Mouse (Mus musculus) cerebellum, adult 11-12 months (tissue): ENCODE results near the gene Slc29a3.
A peak's percentile ranks its signal among the peaks of the same experiment; 100 is the strongest.

Experiments used
- DNase-seq: peaks from one replicate; pipeline ENCODE4 v3.0.0; 2022

Slc29a3 gene

GRCm38 (mm10) chr10:60752040-60753020 lies at the start of gene Slc29a3:
Slc29a3 (minus strand) TSS chr10:60752794.
- DNase-seq: peak; percentile 89

DNA sequence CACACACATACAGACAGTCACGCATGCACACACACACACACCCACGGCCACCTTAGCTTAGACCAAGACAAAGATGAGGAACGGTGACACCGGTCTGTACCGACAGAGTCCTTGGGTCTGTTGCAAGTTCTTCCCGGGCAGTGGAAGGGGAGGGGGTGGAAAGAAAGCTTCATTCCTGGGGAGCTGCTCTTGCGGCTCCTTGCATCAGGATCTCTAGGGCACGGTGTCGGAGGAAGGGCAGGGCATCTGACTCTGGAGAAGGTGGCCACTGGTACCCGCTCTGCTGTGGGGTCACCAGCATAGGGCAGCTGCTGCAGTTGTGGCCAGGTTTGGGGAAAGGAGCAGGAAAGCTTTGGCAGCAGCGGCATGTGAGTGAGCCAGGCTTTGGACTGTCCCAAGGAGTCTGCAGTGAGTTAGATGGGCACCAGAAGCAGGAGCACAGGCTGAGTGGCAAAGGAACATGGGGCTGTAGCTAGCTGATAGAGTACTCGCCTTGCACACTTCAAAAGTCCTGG lies 49.4 kb upstream of the Slc29a3 start:
- no peak for DNase-seq

GRCm38 (mm10) chr10:60801168-60801897 lies 48.7 kb upstream of the Slc29a3 start:
- DNase-seq: no peak

GRCm38 (mm10) chr10:60800295-60801167 lies 47.9 kb upstream of the Slc29a3 start:
- no peak for DNase-seq

DNA sequence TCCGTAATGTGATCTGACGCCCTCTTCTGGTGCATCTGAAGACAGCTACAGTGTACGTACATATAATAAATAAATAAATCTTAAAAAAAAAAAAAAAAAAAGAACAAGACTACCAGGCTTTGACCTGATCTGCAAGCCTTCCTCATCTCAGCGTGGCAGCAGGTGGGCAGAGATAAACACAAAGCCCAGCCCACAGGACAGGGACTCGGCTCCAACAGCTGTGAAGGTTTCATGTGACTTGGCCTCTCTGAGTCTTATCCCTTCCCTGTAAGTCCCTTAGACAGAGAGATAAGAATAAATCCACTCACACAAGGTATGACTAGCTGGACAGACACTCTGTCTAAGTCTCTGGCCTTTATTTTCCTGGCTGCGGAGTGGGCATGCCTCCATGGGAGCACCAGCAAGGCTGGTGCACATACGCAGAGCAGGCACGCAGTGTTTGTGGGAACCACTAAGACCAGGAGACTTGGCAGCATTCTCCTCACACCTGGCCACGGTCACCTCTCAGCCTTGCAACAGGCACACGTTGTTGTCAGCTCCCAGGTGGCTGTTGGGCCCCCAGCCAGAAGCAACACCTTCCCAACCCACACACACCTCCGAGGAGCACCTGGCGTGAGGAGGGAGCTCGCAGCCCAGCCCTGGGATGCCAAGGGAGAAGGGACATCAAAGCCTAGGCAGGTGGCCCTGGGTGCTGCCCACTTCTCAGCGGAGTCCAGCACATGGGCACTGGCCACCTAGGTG lies 45.3 kb upstream of the Slc29a3 start:
- DNase-seq: peak; percentile 68

DNA sequence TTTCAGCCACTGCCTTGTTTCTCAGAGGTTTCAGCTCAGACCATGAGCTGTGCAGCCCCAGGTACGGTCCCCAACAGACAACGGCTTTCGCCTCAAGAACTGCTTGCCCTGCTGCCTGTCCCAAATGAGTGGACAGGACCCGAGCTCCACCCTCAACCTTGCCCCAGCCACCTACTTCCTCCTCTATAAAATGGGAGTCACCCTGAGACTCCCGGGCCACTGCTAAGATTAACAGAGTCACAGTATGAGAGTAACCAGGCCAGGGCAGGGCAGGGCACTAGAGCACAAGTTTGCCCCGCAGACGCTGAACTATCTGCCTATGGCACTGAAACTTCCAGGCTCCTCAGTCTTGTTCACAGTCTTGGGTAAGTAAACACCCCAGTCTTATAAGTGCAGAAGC lies 43.9 kb upstream of the Slc29a3 start:
- DNase-seq: no peak

GRCm38 (mm10) chr10:60796028-60796427 lies 43.4 kb upstream of the Slc29a3 start:
- DNase-seq: peak; percentile 15

DNA sequence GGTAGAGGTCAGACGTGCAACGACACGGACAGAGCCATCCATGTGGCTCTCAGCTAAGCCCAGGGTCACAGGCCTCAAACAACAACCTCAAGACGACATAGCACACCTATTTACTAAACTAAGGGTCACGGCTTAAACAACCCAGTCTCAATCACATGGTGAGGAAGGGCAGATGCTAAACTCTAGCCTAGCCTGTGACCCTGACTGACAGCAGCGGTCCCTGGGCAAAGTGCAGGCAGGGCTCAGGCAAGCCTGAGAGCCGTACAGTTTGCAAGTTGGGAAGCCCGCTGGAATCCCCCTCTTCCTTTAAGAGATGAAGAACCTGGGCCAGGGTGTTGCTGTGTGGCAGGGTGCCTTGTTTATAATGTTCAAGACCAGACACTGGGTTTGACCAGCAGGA lies 42.2 kb upstream of the Slc29a3 start:
- no peak for DNase-seq

DNA sequence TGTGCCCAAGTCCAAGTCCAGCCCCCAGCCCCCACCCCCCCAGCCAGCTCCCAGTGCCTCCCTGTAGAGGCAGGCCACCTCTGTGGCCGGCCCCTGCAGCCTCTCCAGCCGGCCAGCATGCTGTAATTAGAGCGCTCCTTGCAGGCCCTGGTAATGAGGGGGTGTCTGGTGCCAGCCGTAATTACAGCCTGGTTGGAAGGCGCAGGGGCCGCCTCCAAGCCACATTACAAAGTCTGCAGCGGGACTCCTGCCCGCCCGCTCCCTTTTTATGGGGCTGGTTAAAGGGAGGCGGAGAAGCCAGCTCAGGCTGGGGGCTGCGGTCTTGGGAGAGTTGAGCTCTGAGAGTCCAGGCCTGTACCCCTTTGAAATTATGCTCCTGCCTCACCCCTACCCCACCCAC lies 41.8 kb upstream of the Slc29a3 start:
- no peak for DNase-seq

- no peak for DNase-seq
These were observed 40.2 kb upstream of the Slc29a3 start for GRCm38 (mm10) chr10:60792841-60793240.

GRCm38 (mm10) chr10:60792365-60792764 lies 39.8 kb upstream of the Slc29a3 start:
- no peak for DNase-seq

GRCm38 (mm10) chr10:60790912-60791311 lies 38.3 kb upstream of the Slc29a3 start:
- peak; percentile 37 for DNase-seq

- DNase-seq: no peak
These were observed 34.9 kb upstream of the Slc29a3 start for GRCm38 (mm10) chr10:60787303-60788074.

DNA sequence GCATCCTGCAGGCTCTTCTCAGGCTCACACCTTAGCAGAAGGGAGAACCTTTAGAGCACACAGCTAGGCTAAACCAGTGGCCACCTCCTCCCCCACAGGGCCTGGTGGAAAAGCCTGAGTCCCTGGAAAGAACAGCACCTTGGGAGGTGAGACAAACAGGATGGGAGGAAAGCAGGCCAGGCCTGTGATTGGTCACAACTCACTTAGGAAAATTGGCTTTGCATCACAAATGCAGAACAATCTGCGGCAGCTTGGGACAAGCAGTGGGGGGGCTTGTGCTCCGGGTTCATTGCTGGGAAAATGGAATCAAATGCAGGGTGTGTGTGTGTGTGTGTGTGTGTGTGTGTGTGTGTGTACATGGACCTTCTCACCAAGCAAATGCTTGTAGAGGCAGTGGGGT lies 31.0 kb upstream of the Slc29a3 start:
- peak; percentile 77 for DNase-seq

GRCm38 (mm10) chr10:60779628-60780027 lies 27.0 kb upstream of the Slc29a3 start:
- DNase-seq: peak; percentile 77

- DNase-seq: no peak
These were observed 25.9 kb upstream of the Slc29a3 start for GRCm38 (mm10) chr10:60778542-60778941.

- DNase-seq: no peak
These were observed 22.9 kb upstream of the Slc29a3 start for GRCm38 (mm10) chr10:60775473-60775872.

DNA sequence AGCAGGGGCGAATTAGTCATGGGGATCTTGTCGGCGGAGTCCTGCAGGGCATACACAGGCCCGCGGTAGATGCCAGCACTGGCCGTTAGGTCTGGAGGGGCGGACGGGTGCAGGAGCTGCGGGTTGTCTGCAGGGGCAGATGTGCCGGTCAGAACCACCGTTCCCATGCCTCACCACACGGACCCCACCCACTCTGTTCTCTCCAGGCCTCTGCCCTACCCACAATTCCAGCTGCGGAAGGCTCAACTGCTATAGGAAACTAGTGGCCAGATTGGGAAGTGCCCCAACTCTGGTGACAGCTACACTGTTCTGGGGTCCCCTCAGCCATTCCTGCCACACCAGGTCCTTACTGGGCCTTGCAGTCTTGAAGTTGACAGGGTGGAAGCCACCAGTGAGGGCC lies 22.0 kb upstream of the Slc29a3 start:
- no peak for DNase-seq

DNA sequence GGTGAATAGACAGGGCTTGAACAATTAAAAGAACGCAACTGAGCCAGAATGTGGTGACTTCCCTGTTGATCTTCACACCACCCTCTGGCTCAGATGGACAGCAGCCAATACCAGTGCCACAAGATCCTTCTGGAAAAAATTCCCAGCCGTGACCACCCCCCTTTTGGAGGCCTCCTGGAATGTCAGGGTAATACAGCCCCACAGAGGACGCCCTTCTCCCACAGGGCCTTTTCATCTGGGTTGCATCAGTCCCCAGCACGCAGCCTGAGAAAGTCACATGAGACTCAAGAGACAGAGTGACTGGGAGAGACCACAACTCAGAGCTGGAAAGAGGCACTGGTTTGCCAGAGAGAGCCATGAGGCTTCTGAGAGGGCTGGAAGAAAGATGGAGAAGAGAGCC lies 18.3 kb upstream of the Slc29a3 start:
- no peak for DNase-seq

- no peak for DNase-seq
These were observed 16.0 kb upstream of the Slc29a3 start for GRCm38 (mm10) chr10:60768614-60769013.

GRCm38 (mm10) chr10:60767400-60767799 lies 14.8 kb upstream of the Slc29a3 start:
- no peak for DNase-seq
